Mouse (Mus musculus) ES-E14 (cell line): ENCODE data around the gene Gm20903.
"Not testable (repeated sequence)": the region's sequence is repeated elsewhere in the genome, so short reads cannot be mapped to it uniquely, and the experiment has no call there.

Source experiments
- CHD2 ChIP-seq: IDR thresholded peaks from 2 replicates; pipeline ENCODE4 v1.6.1; 2014; ENCODE audit warnings: mild to moderate bottlenecking, low read depth, low read length, inconsistent platforms
- HCFC1 ChIP-seq: IDR thresholded peaks from 2 replicates; pipeline ENCODE4 v1.6.1; 2012; ENCODE audit warnings: low read length, inconsistent platforms, borderline replicate concordance; ENCODE audit not compliant: insufficient read depth
- MAFK ChIP-seq: IDR thresholded peaks from 2 replicates; pipeline ENCODE4 v1.6.1; 2014; ENCODE audit warnings: mild to moderate bottlenecking, low read depth, low read length, inconsistent platforms; ENCODE audit not compliant: insufficient read depth
- ZC3H11A ChIP-seq: IDR thresholded peaks from 2 replicates; pipeline ENCODE4 v1.6.1; 2012; ENCODE audit warnings: low read depth, mild to moderate bottlenecking, inconsistent platforms, low read length, borderline replicate concordance
- ZNF384 ChIP-seq: IDR thresholded peaks from 2 replicates; pipeline ENCODE4 v1.6.1; 2012; ENCODE audit warnings: low read depth, low read length, inconsistent platforms

DNA sequence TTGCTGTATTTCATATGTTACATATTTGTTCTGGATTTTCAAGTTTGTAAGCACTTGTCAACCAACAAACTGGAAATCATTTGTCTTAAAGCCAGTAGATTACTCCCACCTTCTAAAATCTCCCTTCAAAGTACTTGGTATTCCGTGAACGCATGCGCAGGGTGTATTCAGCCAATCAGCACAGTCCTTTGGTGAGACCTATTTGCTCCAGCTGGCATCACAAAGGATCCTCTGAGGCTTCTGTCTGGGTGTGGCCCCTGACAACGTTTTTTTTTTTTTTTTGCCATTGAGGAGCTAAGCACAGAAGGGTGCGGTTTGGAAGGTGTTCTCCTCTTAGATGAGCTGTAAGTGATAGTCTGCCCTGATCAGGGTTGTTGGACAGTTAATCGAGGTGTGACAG lies at the start of gene Gm20903:
- not testable (repeated sequence) for TF ChIP-seq MAFK, ZC3H11A, ZNF384, HCFC1, CHD2
